Mouse (Mus musculus) kidney, postnatal 4 days (tissue): ENCODE data around the gene Ttc34.
A peak's percentile ranks its signal among the peaks of the same experiment; 100 is the strongest.

Source experiments
- DNase-seq, 2 experiments: peaks; one replicate each; pipeline ENCODE4 v3.0.0; 2021; ENCODE audit warnings: mixed read lengths in 2 of 2

The Ttc34 gene

GRCm38 (mm10) chr4:154837170-154837569, at the start of gene Ttc34:
TSS of gene Ttc34 (plus strand) at chr4:154837459.
- peak; percentile 73 to 74 for DNase-seq

DNA sequence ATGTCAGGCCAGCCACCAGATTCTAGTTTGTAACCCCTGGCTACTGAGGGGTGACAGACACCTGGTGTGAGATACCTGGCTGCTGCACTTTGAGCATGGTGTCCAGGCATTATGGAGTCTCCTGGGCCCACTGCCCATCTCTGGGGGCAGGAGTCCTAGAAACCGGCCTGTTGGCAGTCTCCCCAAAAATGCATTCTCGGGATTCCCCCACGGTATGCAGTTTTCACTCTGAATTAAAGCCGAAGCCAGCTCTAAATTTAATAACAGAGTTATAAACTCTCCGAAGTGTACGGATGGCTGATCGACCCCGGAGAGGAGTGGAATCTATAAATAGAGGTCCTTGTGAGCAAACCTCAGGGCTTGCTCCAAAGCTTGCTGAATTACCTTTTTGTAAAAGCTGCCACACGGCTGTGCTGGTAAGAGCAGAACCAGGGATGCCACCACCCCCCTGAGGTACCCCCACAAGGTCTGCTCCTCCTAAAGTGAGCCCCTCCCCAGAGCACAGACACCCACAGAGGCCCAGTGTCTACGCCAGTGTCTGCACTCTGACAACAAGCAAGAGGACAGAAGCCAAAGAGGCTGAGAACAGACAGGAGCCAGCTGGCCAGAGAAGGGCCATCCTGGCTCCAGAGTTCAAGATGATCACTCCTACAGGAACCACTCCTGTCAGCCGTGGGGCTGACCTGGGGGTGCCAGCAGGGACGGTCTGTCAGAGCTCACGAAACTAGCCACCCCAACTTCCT, 49.1 kb upstream of the Ttc34 start:
- DNase-seq = peak; percentile 36 to 54

- DNase-seq = no peak
Observed at GRCm38 (mm10) chr4:154791894-154792293, 45.4 kb upstream of the Ttc34 start.

DNA sequence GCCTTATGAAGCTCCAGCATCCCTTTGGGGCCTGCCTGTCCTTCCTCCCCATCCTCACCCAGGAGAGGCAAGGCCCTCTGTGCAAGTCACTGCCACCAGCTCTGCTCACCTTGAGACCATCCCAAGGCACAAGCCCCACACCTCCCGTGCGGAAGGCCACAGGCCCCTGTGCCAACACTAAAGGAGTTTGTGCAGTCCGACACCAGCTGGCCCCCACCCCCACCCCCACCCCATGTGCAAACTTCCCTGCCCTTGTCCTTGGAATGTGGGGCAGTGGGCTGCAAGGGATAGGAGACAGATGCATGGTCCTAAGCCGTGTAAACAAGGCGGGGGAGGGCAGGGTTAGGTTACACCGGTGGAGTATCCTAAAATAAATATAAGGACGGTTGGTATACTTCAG, 43.8 kb upstream of the Ttc34 start:
- no peak for DNase-seq

DNA sequence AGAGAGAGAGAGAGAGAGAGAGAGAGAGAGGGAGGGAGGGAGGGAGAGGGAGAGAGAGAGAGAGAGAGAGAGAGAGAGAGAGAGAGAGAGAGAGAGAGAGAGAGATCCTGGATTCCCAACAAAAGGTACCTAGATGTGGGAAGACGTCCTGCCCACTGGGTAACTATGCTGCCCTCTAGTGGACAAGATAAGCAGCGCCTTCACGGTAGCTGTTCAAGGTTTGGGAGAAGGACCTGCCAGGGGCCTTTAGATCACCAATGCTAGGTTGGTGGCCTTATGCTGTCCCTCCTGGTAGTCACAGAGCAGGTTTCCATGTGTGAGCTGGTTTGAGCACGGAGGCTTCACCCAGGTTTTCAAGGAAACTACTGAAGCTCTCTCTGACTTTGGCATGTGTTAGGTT, 39.4 kb upstream of the Ttc34 start:
- DNase-seq = peak; percentile 75 to 81

- DNase-seq = no peak
Observed at GRCm38 (mm10) chr4:154800543-154800942, 36.7 kb upstream of the Ttc34 start.

- DNase-seq = peak in 1 of 2 experiments; percentile 18
Observed at GRCm38 (mm10) chr4:154802210-154802609, 35.0 kb upstream of the Ttc34 start.

GRCm38 (mm10) chr4:154825662-154826061, 11.6 kb upstream of the Ttc34 start:
- peak; percentile 66 to 71 for DNase-seq

GRCm38 (mm10) chr4:154826224-154826623, 11.0 kb upstream of the Ttc34 start:
- DNase-seq = no peak

- DNase-seq = no peak
Observed at GRCm38 (mm10) chr4:154827181-154827580, 10.1 kb upstream of the Ttc34 start.

GRCm38 (mm10) chr4:154827861-154828610, 9.2 kb upstream of the Ttc34 start:
- DNase-seq = no peak

DNA sequence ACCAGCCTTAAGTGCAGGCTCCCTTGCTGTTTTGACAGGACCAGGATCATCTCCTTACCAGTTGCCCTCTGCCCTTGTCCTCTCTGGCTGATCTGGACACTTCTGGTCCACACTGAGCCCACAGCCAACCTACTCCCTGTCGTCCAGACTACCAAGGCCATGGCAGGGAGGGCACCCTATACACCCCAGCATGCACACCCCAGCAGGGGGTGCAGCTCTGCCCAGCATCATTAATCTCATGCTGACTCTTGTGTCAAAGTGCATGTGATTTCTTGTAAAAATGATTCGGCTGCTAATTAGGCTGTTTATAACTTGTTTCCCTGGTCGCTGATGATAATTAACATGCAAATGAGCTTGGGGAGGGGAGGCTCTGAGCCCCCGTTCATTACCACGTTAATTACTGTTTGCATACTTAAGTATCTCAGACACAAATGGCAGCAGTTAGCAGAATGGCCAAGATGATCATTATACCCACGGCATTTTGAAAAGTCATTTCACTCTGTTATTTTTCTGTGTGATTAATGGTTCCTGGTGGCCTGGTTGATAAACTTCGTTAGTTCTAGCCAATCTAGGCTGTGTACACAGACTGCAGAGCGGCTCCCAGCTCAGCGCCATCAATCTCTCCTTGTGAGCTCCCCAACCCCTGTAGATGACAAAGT, 5.2 kb upstream of the Ttc34 start:
- DNase-seq = no peak

- no peak for DNase-seq
Observed at GRCm38 (mm10) chr4:154836183-154836915, 910 bp upstream of the Ttc34 start.

DNA sequence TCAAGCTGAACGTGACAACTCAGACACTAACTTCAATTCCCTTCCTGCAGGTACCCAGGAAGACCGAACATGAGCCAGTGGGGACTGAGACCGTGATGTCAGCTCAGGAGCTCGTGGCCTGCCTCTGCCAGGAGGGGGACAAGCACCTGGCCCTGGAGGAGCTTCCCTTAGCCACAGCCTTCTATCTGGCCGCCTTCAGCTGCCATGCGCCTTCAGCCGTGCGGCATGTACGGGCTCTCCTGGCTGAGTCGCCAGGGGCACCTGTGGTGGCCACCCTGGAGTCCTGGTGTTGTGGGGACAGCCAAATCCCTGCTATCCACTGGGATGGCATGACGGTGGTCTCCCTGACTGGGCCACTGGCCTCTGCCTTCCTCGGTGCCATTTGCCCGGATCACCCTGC, 1.5 kb downstream of the Ttc34 start:
- no peak for DNase-seq

GRCm38 (mm10) chr4:154839406-154839805, 2.1 kb downstream of the Ttc34 start:
- DNase-seq = peak; percentile 16 to 27

DNA sequence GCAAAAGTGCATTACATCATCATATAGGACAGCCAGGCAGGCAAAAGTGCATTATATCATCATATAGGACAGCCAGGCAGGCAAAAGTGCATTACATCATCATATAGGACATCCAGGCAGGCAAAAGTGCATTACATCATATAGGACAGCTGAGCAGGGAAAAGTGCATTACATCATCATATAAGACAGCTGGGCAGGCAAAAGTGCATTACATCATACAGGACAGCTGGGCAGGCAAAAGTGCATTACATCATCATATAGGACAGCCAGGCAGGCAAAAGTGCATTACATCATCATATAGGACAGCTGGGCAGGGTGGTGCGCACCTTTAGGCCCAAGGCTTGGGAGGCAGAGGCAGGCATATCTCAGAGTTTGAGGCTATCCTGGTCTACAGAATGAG, 15.4 kb downstream of the Ttc34 start:
- no peak for DNase-seq

DNA sequence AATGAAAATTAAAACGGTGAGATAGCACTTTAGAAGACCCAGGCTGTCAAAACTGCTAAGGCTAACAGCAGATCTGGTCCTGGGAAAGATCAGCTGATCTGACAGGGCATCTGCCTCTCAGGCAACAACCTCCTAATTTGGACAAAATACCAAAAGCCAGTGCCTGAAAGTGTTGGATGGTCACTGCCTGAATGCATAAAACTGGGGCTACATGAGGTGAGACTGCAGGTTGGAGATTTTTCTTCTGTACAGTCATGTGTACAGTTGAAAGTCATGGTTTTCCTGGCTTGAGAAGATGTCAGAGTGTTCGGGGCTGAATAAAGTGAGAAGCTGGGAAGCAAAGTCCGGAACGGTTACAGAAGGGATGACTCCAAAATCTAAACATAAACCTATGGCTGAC, 16.6 kb downstream of the Ttc34 start:
- no peak for DNase-seq

GRCm38 (mm10) chr4:154854676-154855345, 17.6 kb downstream of the Ttc34 start:
- DNase-seq = no peak

- peak; percentile 84 to 90 for DNase-seq
Observed at GRCm38 (mm10) chr4:154855721-154856479, 18.6 kb downstream of the Ttc34 start.

GRCm38 (mm10) chr4:154856480-154856837, 19.2 kb downstream of the Ttc34 start:
- DNase-seq = no peak

- DNase-seq = no peak
Observed at GRCm38 (mm10) chr4:154856882-154857281, 19.6 kb downstream of the Ttc34 start.
